Mouse (Mus musculus) liver (tissue): Measurements from ENCODE around the gene Car10.
"Not testable (repeated sequence)": the region's sequence is repeated elsewhere in the genome, so short reads cannot be mapped to it uniquely, and the experiment has no call there.

ENCODE experiments used
- DNase-seq: peaks from one replicate; pipeline ENCODE4 v3.0.0-alpha.2; 2020; ENCODE audit warnings: mixed read lengths

Gene Car10

DNA sequence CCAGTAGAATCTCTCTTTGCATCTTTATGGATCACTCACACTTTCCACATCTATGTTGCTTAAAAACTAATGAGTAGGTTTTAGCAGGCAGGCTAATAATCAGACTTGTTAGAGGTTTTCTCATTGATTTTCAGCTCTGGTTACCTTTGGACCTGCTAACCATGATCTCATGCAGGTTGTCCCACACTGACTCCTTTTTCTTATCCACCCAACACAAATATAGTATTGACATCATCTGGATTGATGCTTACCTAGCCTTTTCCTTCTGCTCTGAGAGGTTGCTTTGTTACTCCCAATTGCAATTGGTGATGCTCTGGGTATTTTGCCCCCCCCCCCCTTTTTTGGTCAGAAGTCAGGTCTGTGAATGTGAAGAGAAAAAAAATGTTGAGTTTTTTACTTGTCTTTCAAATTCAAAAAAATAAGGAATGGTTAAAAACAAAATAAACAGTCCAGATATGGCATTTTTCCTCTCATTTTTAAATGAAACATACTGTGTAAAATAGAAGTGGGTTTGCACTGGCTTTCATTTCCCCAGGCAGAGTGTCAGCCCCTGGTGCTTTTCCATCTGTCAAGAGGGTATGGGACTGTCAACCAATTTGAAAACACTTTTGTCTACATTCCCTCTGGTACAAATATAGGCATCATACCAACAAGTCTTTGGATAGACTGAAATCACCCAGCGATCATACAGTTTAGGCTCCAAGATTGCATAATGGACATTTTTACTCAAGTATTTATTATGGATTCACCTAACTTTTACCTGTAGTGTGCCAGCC lies 75.9 kb downstream of the Car10 start:
- DNase-seq = no peak

DNA sequence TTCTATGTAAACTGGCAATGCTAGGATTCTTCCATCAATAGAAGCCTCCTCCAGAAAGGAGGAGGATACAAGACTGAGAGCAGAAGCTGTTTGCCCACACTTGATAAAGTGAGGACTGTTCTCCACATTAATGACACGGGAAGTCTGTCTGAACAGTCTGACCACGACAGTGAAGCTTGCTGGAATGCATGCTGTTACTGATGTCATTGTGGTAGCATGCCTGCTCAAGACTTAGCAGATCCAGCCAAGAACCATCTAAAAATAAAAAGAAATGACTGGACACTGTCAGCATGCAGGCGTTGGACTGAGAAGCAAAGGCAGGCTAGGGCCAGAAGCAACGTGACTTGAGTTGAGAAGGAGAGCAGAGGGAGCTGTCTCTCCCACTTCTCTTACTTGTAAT lies 87.6 kb downstream of the Car10 start:
- DNase-seq = no peak

DNA sequence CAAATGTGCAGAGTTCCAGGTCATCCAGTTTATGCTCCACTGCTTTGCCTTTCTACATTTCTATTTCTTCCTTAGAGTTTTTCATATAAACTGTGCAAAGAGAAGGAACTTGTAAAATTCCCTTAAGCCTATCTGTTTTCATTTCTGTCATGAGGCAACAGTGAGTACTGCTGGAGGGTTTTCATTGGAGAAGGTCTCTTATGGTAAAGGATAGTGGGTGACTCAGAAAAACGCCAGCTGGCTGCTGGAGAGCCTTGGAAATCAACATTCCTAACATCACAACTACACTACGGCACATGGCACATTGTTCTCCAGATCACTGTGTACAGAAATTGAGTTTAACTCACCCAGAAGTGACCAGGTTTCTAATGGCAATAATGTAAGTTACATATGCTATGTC lies 88.3 kb downstream of the Car10 start:
- no peak for DNase-seq

GRCm38 (mm10) chr11:93188621-93189020 lies 90.8 kb downstream of the Car10 start:
- DNase-seq = no peak

DNA sequence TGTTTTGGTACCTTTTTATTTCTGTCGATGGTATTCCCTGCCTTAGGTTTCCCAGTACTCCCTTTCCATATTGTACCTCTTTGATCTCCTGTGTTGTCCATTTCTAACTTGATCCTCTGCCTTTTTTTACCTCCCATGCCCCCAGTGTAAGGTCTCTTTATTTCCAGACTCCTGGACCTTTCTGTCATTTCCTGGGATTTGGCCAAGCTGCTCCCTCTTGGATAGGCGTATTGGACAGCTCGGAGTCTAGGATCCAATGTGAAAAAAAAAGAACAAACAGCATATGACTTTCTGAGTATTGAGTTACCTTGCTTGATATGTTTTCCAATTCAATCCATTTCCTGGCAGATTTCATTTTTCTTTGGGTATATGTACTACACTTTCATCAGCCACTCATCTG lies 102.2 kb downstream of the Car10 start:
- DNase-seq = no peak

DNA sequence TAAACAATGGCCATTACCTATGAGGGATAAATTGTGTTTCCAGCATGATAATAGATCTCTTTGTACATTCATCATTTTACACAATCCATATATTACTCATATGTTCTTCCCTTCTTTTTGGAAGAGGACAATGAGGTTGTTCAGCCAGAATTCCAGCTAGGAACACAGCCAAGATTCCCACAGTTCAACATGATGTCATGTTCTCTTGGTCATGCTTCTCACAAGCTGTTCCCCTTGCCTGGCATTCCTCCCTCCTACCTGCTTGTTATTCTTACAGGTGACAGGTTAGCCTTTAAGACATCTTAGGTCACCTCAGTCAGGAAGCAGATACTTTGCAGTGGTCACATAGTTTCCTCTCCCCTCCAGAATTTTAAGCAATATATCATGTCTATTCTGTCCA lies 119.6 kb downstream of the Car10 start:
- no peak for DNase-seq

DNA sequence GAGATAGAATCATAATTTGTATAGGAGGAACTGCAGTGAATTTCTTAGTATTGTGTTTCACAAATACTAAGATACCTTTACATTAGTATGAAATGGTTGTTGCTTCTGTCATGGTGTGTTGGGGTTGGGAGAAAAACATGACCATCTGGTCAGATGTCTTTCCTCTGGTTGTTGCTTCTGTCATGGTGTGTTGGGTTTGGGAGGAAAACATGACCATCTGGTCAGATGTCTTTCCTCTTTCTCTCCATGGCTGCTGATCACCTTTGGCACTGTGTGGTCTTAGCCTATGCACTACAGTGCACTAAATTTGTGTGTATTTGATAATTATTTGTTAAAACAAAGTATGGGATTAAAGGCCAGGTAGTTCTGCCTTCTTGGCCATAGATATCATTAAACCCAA lies 132.2 kb downstream of the Car10 start:
- no peak for DNase-seq

- no peak for DNase-seq
Measured at GRCm38 (mm10) chr11:93249771-93250265, 152.0 kb downstream of the Car10 start.

DNA sequence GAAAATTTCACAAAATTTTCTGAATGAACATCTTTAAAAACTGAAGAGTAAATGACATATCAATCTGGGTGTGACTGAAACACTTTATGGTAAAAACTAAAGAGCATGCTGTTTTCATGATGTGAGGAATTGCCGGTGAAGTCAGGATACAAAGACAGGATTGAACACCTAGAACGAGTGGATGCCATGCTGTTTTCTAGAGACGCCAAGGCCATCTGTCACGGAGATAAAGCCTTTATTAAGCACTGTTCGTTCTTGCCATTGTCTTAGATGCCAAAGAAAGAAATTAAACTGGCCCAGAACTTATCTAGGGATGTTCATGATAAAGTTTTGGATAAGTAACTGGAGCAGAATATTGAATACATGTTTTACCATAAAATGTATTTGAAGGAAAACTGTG lies 153.9 kb downstream of the Car10 start:
- no peak for DNase-seq

- no peak for DNase-seq
Measured at GRCm38 (mm10) chr11:93263979-93264378, 166.2 kb downstream of the Car10 start.

DNA sequence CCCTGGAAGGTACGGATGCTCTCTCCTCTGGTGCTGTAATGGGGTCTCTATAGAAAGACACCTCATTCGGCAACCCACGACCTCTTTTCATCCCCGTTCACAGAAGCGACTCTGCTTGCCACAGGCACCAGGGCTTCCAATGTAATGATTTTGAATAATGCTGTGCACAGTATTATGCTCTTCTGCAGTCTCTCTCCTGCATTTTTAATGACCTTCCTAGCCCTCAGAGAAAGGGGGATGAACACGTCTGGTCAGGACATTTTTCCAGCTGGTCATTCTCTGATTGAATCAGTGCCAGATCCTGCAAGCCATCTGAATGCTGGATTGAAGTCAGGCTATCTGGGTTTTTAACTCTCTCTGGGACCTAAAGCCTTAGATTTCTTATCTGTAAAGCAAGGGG lies 174.2 kb downstream of the Car10 start:
- DNase-seq = no peak

DNA sequence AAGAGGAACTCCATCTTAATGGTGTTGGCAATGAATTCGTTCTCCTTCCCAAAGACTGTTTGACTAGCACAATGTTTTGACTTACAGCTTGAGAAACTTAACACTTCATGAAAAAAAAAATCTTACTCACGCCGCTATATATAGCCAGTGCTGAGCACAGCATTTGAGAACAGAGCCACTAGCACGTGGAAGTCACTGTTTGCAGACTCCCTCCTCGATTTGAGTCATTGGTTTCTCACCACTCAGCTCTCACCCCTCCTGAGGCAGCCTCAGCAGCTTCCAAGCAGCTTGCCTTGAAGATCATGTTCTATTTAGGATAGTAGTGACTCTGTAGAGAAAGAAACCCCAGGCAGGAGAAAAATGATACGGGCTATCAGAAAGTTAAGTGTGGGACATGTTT lies 176.1 kb downstream of the Car10 start:
- DNase-seq = no peak

GRCm38 (mm10) chr11:93293661-93294060 lies 195.8 kb downstream of the Car10 start:
- no peak for DNase-seq

DNA sequence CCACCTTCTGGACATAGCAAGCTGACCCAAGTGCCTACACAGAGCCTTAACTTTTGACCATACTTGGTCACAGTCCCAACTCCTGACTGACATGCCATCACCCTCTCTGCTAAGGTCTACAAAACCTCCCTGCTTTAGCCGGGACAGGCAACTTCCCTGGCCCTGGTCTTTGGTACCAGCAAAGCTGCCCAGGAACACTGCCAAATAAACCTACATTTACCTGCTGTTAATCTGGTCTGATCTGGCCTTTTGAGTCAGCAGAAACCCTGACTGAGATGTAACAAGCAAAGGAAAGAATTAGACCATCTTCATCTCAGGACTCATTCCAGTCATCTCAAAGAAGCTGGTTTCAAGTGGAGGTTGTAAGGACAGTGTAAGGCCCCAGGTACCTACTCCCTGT lies 212.2 kb downstream of the Car10 start:
- DNase-seq = no peak

DNA sequence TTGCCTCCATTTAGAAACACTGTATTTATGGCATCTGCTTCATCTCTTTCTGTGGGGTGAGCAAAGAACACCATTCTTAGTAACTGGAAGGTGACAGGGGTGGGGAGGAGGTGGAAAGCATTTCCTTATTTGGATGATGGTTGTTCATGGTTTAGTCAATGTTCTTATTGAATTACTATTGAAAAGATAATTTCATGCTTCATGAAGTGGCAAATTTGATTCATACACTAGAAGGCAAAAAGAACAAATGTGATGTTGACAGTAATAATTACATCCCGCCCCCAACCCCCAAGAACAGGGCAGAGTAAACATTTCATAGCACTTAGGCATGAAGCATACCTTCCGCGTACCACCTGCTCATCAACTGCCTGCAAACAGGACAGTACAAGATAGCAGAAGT lies 239.9 kb downstream of the Car10 start:
- DNase-seq = no peak

- no peak for DNase-seq
Measured at GRCm38 (mm10) chr11:93343961-93344360, 246.1 kb downstream of the Car10 start.

- no peak for DNase-seq
Measured at GRCm38 (mm10) chr11:93344869-93345268, 247.0 kb downstream of the Car10 start.

- DNase-seq = no peak
Measured at GRCm38 (mm10) chr11:93361576-93361975, 263.7 kb downstream of the Car10 start.

GRCm38 (mm10) chr11:93364171-93364570 lies 266.3 kb downstream of the Car10 start:
- no peak for DNase-seq

DNA sequence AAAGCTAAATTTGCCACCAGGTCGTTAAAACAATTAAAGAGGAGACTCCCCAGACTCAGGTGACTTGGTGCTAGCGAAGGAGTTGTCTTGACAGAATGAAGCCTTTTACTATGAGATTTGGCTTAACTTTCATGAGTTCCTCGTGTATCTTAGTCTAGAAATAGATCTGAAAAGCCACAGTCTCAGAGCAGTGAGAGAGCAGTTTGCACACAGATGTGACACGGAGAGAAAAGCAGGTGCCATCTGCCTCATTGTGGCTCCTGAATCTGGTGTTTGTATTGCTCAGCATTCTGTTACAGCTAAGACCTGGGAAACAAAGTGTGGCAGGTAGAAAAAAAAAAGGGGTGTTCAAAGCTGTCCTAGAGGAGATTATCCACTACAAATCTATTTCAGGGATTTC lies 269.4 kb downstream of the Car10 start:
- no peak for DNase-seq

- no peak for DNase-seq
Measured at GRCm38 (mm10) chr11:93367740-93368139, 269.9 kb downstream of the Car10 start.

GRCm38 (mm10) chr11:93373697-93374354 lies 276.0 kb downstream of the Car10 start:
- no peak for DNase-seq

GRCm38 (mm10) chr11:93391159-93391558 lies 293.3 kb downstream of the Car10 start:
- no peak for DNase-seq

GRCm38 (mm10) chr11:93393371-93393770 lies 295.5 kb downstream of the Car10 start:
- not testable (repeated sequence) for DNase-seq

DNA sequence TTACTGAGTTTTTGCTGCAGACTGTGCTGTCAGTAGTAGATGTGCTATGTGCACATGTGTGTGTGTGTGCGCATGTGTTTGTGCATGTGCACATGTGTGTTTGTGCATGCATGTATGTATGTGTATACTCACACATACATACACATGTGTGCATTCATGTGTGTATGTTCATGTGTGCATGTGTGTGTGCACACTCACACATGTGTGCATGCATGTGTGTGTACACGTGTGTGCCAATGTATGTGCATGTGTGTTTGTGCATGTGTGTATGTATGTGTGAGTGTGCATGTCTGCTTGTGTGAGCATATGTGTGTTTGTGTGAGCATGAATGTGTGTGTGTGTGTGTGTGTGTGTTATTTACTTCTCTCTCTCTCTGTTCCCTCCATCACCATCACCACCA lies 298.5 kb downstream of the Car10 start:
- no peak for DNase-seq
